Mouse (Mus musculus) intestine, postnatal 0 days (tissue): ENCODE data around the gene Opcml. TPM values are rescaled to one million over a fixed set of nuclear protein-coding genes. Genes with fewer than 3 reads are reported as not detected.

Experiments used
- ATAC-seq: fragments of 200-750 bp; cut with Nextera tagmentation; 2 replicates; pipeline ENCODE4 v1.8.0; 2017; ENCODE audit warnings: mild to moderate bottlenecking, moderate TSS enrichment, moderate library complexity
- H3K27ac ChIP-seq: fragments of 300-500 bp; sonication (generic); 2 replicates; pipeline ENCODE4 v1.5.1; 2014; ENCODE audit warnings: mild to moderate bottlenecking, low read depth, low read length, moderate library complexity
- H3K27me3 ChIP-seq: fragments of 300-500 bp; sonication (generic); replicated peaks from 2 replicates; pipeline ENCODE4 v1.6.1; 2014; ENCODE audit warnings: low read length, mixed read lengths; ENCODE audit not compliant: control insufficient read depth, insufficient read depth
- H3K36me3 ChIP-seq: fragments of 300-500 bp; sonication (generic); 2 replicates; pipeline ENCODE4 v1.6.1; 2014; ENCODE audit warnings: mild to moderate bottlenecking, moderate library complexity; ENCODE audit not compliant: control insufficient read depth, insufficient read depth
- H3K4me1 ChIP-seq: fragments of 300-500 bp; sonication (generic); replicated peaks from 2 replicates; pipeline ENCODE4 v1.6.1; 2014; ENCODE audit warnings: antibody characterized with exemption, low read length, mixed read lengths; ENCODE audit not compliant: control insufficient read depth, insufficient read depth
- H3K4me2 ChIP-seq: fragments of 300-500 bp; sonication (generic); replicated peaks from 2 replicates; pipeline ENCODE4 v1.6.1; 2014; ENCODE audit warnings: low read depth, mild to moderate bottlenecking, moderate library complexity
- H3K4me3 ChIP-seq: fragments of 300-500 bp; sonication (generic); 2 replicates; pipeline ENCODE4 v1.5.1; 2014; ENCODE audit warnings: low read depth, low read length
- H3K9ac ChIP-seq: fragments of 300-500 bp; sonication (generic); 2 replicates; pipeline ENCODE4 v1.6.1; 2014; ENCODE audit warnings: mild to moderate bottlenecking, low read depth, low read length
- H3K9me3 ChIP-seq: fragments of 300-500 bp; sonication (generic); 2 replicates; pipeline ENCODE4 v1.6.1; 2016; ENCODE audit warnings: mixed run types; ENCODE audit not compliant: control insufficient read depth
- CTCF ChIP-seq: sonication (generic); IDR thresholded peaks from 2 replicates; pipeline ENCODE4 v1.5.1; 2016; ENCODE audit warnings: low read depth, mild to moderate bottlenecking, control low read depth, antibody characterized with exemption, moderate library complexity
- WGBS: fragments of 180-500 bp; shearing (Covaris S2); extraction: QIAGEN DNeasy Blood & Tissue Kit; methylation state at CpG from one replicate; pipeline ENCODE4 v1.1.7; 2014; 5-methylcytosine and 5-hydroxymethylcytosine counted together
- polyA plus RNA-seq: library from polyadenylated mRNA; unstranded; fragments of >200 nt; fragmentation: Nextera tagmentation; extraction: Ambion mirVana; gene quantifications from 2 replicates; pipeline ENCODE4 v1.2.1, GENCODE M21; 2015

Gene Opcml
- polyA plus RNA-seq, 1 experiment from 2014 or later: 1.7 TPM

DNA sequence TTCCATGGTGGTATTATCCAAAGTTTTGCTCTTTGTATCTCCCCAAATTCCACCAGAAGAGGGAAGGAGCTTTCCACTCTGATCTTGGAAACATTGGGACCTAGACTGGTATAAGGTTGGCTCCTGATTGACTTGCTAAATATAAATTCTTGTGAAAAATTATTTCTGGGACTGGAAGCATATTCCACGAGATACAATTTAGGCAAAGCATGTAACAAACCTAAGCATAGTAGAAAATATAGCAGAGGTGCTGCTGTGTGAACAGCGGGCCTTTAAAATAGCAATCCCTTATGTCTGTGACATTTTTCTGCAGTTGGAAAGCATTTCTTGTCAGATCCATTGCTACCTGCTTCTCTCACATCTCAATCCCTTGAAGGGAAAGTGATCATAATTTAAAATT, 661.9 kb downstream of the Opcml start:
- no peak overlapping the region for H3K9ac ChIP-seq
- H3K36me3 ChIP-seq: no peaks in the 10 kb centered on the region
- H3K4me1 ChIP-seq: no peaks in the 10 kb centered on the region
- no peak for ATAC-seq
- TF ChIP-seq CTCF: no peak
- H3K9me3 ChIP-seq: no peaks in the 10 kb centered on the region
- no peaks in the 10 kb centered on the region for H3K27me3 ChIP-seq
- 64% methylated on average over 2 of the region's 2 CpGs for WGBS
- no peak overlapping the region for H3K27ac ChIP-seq
- H3K4me3 ChIP-seq: no peak overlapping the region
- H3K4me2 ChIP-seq: no peak overlapping the region

DNA sequence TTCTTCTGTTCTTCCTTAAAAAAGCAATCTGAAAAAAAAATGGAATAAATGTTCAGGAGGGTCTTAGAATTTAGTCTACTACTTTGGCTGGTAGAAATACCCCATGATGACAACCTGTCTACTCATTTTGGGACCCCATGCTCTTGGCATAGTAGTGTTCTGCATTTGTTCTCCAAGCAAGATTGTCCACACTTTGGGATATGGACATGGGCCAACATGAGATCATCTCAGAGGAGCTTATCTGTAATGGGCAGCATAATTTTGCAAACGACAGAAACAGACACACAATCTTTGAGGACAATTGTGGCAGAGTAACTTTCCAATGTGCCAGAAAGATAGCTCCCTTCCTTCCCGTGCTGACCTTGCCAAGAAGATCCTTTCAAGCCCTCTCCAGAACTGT, 662.5 kb downstream of the Opcml start:
- Histone ChIP-seq H3K4me2 (no peak overlapping the region), H3K4me3 (no peak overlapping the region), H3K9me3 (no peaks in the 10 kb centered on the region), H3K4me1 (no peaks in the 10 kb centered on the region), H3K27ac (no peak overlapping the region), H3K36me3 (no peaks in the 10 kb centered on the region), H3K27me3 (no peaks in the 10 kb centered on the region), H3K9ac (no peak overlapping the region)
- ATAC-seq: no peak
- TF ChIP-seq CTCF: no peak
- 62% methylated on average over 2 of the region's 2 CpGs for WGBS

DNA sequence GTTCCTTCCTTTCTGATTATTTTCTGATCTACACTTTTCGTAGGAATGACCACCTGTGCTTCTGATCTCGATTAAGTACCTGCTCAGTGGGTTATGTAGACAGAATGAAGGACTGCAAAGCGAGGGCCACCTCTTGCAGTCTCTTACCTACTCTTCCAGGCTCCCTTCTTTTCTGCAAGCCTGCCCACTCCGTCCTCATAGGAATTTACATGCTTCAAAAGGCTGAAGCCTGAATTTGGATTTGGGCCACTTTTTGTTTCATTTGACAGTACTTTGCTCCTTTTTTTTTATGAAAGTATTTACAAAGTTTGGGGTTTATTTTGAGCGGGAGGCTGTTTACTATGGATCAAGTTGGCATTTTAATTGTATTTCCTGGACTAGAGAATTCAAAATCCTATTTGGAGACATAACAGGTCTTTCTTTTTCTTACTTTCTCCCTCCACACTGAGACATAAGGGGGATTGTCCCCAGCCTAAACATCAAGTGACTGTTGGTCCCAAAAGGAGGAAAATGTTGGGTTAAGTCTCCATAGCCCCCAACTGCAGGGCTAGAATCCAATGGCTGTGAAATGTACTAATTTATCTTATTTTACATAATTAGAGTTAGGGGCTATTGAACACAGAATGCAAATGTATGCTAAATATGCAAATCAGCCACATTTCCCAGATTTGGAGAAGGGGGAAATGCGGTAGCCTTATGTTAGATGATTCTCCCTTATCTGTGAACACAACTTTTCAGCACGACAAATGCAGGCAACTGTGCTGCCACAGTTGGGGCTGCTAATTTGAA, 667.6 kb downstream of the Opcml start:
- H3K4me2 ChIP-seq: no peak overlapping the region
- no peak for TF ChIP-seq CTCF
- no peak for ATAC-seq
- WGBS: 66% methylated on average over 7 of the region's 7 CpGs
- H3K4me3 ChIP-seq: no peak overlapping the region
- H3K27me3 ChIP-seq: no peaks in the 10 kb centered on the region
- no peak overlapping the region for H3K27ac ChIP-seq
- no peaks in the 10 kb centered on the region for H3K4me1 ChIP-seq
- H3K9me3 ChIP-seq: no peaks in the 10 kb centered on the region
- no peaks in the 10 kb centered on the region for H3K36me3 ChIP-seq
- H3K9ac ChIP-seq: no peak overlapping the region

DNA sequence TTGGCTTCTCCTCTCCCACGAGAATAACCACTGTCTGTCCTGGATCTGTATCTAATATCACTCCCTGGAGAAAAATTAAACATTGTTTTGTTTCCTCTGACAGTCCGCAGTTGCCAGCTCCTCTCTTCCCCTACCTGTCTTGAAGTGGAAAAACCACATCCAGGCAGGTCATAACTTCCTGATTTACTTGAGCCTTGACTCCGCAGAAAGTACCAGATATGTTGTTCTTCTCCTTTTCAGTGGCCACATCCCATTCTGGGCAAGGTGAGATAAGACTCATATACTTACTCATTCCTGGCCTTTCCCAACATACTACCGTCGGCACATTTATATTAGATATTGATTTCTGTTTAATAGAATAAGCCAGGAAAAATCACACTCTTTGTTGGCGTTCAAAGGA, 673.0 kb downstream of the Opcml start:
- H3K4me3 ChIP-seq: no peak overlapping the region
- no peaks in the 10 kb centered on the region for H3K36me3 ChIP-seq
- TF ChIP-seq CTCF: no peak
- no peaks in the 10 kb centered on the region for H3K27me3 ChIP-seq
- H3K27ac ChIP-seq: no peak overlapping the region
- H3K4me1 ChIP-seq: no peaks in the 10 kb centered on the region
- H3K4me2 ChIP-seq: no peak overlapping the region
- no peak overlapping the region for H3K9ac ChIP-seq
- WGBS: 49% methylated on average over 6 of the region's 6 CpGs
- no peak for ATAC-seq
- no peaks in the 10 kb centered on the region for H3K9me3 ChIP-seq

DNA sequence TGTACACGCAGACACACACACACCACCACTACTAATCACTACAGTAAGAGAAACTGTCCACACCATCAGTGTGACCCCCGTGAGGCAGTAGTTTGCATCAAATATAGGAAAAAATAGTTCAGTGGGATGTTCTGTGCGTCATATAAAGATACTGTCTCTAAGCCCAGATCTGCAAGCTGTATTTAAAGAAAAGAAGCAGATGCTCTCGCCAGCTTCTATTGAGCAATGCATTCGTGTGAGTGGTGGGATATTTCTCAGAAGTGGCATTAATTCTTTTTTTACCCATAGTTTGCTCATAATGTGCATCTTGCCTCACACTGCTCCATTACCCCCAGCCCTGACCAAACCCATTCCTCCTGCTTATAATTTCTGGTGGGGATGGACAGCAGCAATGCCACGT, 678.8 kb downstream of the Opcml start:
- 83% methylated on average over 6 of the region's 6 CpGs for WGBS
- Histone ChIP-seq H3K4me1 (no peaks in the 10 kb centered on the region), H3K9me3 (no peaks in the 10 kb centered on the region), H3K36me3 (no peaks in the 10 kb centered on the region), H3K27me3 (no peaks in the 10 kb centered on the region), H3K4me3 (no peak overlapping the region), H3K27ac (no peak overlapping the region), H3K9ac (no peak overlapping the region), H3K4me2 (no peak overlapping the region)
- no peak for ATAC-seq
- TF ChIP-seq CTCF: no peak

DNA sequence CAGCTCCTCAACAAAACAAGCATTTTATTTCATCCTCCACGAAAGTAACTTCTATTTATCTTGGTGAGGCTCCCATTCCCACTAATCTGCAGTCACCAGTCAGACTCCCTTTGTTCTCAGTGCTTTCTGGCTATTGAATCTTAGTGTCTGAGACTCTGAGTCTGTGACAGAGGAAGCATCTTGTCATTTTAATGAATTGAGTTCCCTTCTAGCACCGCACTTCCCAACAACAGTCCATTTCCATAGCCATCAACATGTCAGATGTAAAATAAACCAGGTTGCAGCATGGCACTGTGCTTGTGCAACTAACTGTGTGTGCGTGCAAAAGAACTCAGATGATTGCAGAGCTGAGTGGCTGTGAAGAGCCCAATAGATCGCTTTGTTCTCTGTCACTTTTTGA, 680.9 kb downstream of the Opcml start:
- H3K27ac ChIP-seq: no peak overlapping the region

More for the DNA sequence above, 680.9 kb downstream of the Opcml start:
- no peaks in the 10 kb centered on the region for H3K9me3 ChIP-seq
- H3K4me3 ChIP-seq: no peak overlapping the region
- WGBS: 52% methylated on average over 4 of the region's 4 CpGs
- H3K27me3 ChIP-seq: no peaks in the 10 kb centered on the region
- no peaks in the 10 kb centered on the region for H3K36me3 ChIP-seq
- TF ChIP-seq CTCF: no peak
- H3K9ac ChIP-seq: no peak overlapping the region
- no peak overlapping the region for H3K4me2 ChIP-seq
- H3K4me1 ChIP-seq: no peaks in the 10 kb centered on the region
- ATAC-seq: no peak
